Mouse (Mus musculus): ENCODE results near the gene Arhgap20. TPM values are rescaled to one million over a fixed set of nuclear protein-coding genes. Genes with fewer than 3 reads are reported as not detected.

The Arhgap20 gene
- 1.6 and 1.9 TPM in 2 replicates for polyA plus RNA-seq (2015; fragmentation: Nextera tagmentation; extraction: Ambion mirVana)

GRCm38 (mm10) chr9:51764921-51765416 lies at the start of gene Arhgap20:
TSS of gene Arhgap20 (plus strand) at chr9:51765337.
- Histone ChIP-seq H3K4me1 (replicated peaks; ENCODE audit: control insufficient read depth, insufficient read depth) (no peaks in the 10 kb centered on the region), H3K4me3 (ENCODE audit: low read depth, low read length) (peak within 1 kb of the TSS; percentile 69), H3K36me3 (ENCODE audit: control insufficient read depth, insufficient read depth, low read length) (no peaks in the 10 kb centered on the region), H3K4me2 (replicated peaks; ENCODE audit: low read depth) (peak within 1 kb of the TSS; percentile 99), H3K27me3 (ENCODE audit: control insufficient read depth, insufficient read depth, low read length) (0 out of 2 replicates have a peak, but pooled peaks cover 2% of the 10 kb centered on the region), H3K27ac (replicated peaks) (peak within 1 kb of the TSS; percentile 56), H3K9me3 (ENCODE audit: control insufficient read depth, low read length) (no peaks in the 10 kb centered on the region), H3K9ac (ENCODE audit: low read length) (peak within 1 kb of the TSS; percentile 61)
- ATAC-seq (ENCODE audit: low FRiP score, low TSS enrichment) (peak; percentile 94), DNase-seq (ENCODE audit: low spot score) (peak; percentile 86)
- WGBS = under 1% methylated on average over 67 of the region's 77 CpGs
- TF ChIP-seq EP300 (optimal IDR thresholded peaks at IDR 0.05) (no peak), CTCF (IDR thresholded peaks at IDR 0.05; ENCODE audit: low read depth) (no peak)

GRCm38 (mm10) chr9:51718793-51719192 lies 46.3 kb upstream of the Arhgap20 start:
- no peaks in the 10 kb centered on the region for H3K27me3 ChIP-seq (ENCODE audit: control insufficient read depth, insufficient read depth, low read length)
- ATAC-seq (ENCODE audit: low FRiP score, low TSS enrichment) (no peak), DNase-seq (ENCODE audit: low spot score) (no peak)
- H3K9ac ChIP-seq (ENCODE audit: low read length) = no peak overlapping the region
- TF ChIP-seq EP300 (optimal IDR thresholded peaks at IDR 0.05) = no peak
- no peak for TF ChIP-seq CTCF (IDR thresholded peaks at IDR 0.05; ENCODE audit: low read depth)
- H3K4me1 ChIP-seq (replicated peaks; ENCODE audit: control insufficient read depth, insufficient read depth) = no peaks in the 10 kb centered on the region
- no peak overlapping the region for H3K27ac ChIP-seq (replicated peaks)
- no peak overlapping the region for H3K4me3 ChIP-seq (ENCODE audit: low read depth, low read length)
- no peaks in the 10 kb centered on the region for H3K9me3 ChIP-seq (ENCODE audit: control insufficient read depth, low read length)
- H3K36me3 ChIP-seq (ENCODE audit: control insufficient read depth, insufficient read depth, low read length) = no peaks in the 10 kb centered on the region
- no peak overlapping the region for H3K4me2 ChIP-seq (replicated peaks; ENCODE audit: low read depth)
- WGBS = 72% methylated on average over 3 of the region's 3 CpGs

- peaks cover 4% of the 10 kb centered on the region; the same call in 1 of the 2 replicates for H3K4me1 ChIP-seq (replicated peaks; ENCODE audit: control insufficient read depth, insufficient read depth)
- DNase-seq (ENCODE audit: low spot score) = peak; percentile 24
- H3K4me3 ChIP-seq (ENCODE audit: low read depth, low read length) = no peak overlapping the region
- no peaks in the 10 kb centered on the region for H3K27me3 ChIP-seq (ENCODE audit: control insufficient read depth, insufficient read depth, low read length)
- no peaks in the 10 kb centered on the region for H3K36me3 ChIP-seq (ENCODE audit: control insufficient read depth, insufficient read depth, low read length)
- H3K4me2 ChIP-seq (replicated peaks; ENCODE audit: low read depth) = no peak overlapping the region
- ATAC-seq (ENCODE audit: low FRiP score, low TSS enrichment) = no peak
- H3K27ac ChIP-seq (replicated peaks) = peak overlapping the region; percentile 46; the same call in 1 of the 2 replicates
- no peak overlapping the region for H3K9ac ChIP-seq (ENCODE audit: low read length)
- no peaks in the 10 kb centered on the region for H3K9me3 ChIP-seq (ENCODE audit: control insufficient read depth, low read length)
- 7% methylated on average over 6 of the region's 6 CpGs for WGBS
- TF ChIP-seq EP300 (optimal IDR thresholded peaks at IDR 0.05) (no peak), CTCF (IDR thresholded peaks at IDR 0.05; ENCODE audit: low read depth) (no peak)
Observed at GRCm38 (mm10) chr9:51727960-51728359, 37.2 kb upstream of the Arhgap20 start.

GRCm38 (mm10) chr9:51735180-51736034 lies 29.7 kb upstream of the Arhgap20 start:
- Histone ChIP-seq H3K4me2 (replicated peaks; ENCODE audit: low read depth) (no peak overlapping the region), H3K9me3 (ENCODE audit: control insufficient read depth, low read length) (no peaks in the 10 kb centered on the region), H3K9ac (ENCODE audit: low read length) (no peak overlapping the region), H3K27me3 (ENCODE audit: control insufficient read depth, insufficient read depth, low read length) (no peaks in the 10 kb centered on the region), H3K4me3 (ENCODE audit: low read depth, low read length) (no peak overlapping the region), H3K36me3 (ENCODE audit: control insufficient read depth, insufficient read depth, low read length) (no peaks in the 10 kb centered on the region), H3K27ac (replicated peaks) (no peak overlapping the region), H3K4me1 (replicated peaks; ENCODE audit: control insufficient read depth, insufficient read depth) (no peaks in the 10 kb centered on the region)
- no peak for TF ChIP-seq EP300 (optimal IDR thresholded peaks at IDR 0.05)
- no peak for TF ChIP-seq CTCF (IDR thresholded peaks at IDR 0.05; ENCODE audit: low read depth)
- ATAC-seq (ENCODE audit: low FRiP score, low TSS enrichment) = no peak
- no peak for DNase-seq (ENCODE audit: low spot score)
- 38% methylated on average over 9 of the region's 9 CpGs for WGBS

GRCm38 (mm10) chr9:51736750-51737368 lies 28.3 kb upstream of the Arhgap20 start:
- no peak overlapping the region for H3K4me3 ChIP-seq (ENCODE audit: low read depth, low read length)
- no peaks in the 10 kb centered on the region for H3K36me3 ChIP-seq (ENCODE audit: control insufficient read depth, insufficient read depth, low read length)
- H3K27ac ChIP-seq (replicated peaks) = no peak overlapping the region
- whole genome bisulfite sequencing = 65% methylated on average over 5 of the region's 5 CpGs
- H3K4me1 ChIP-seq (replicated peaks; ENCODE audit: control insufficient read depth, insufficient read depth) = no peaks in the 10 kb centered on the region
- no peaks in the 10 kb centered on the region for H3K27me3 ChIP-seq (ENCODE audit: control insufficient read depth, insufficient read depth, low read length)
- no peak overlapping the region for H3K4me2 ChIP-seq (replicated peaks; ENCODE audit: low read depth)
- TF ChIP-seq CTCF (IDR thresholded peaks at IDR 0.05; ENCODE audit: low read depth) (no peak), EP300 (optimal IDR thresholded peaks at IDR 0.05) (no peak)
- DNase-seq (ENCODE audit: low spot score) (no peak), ATAC-seq (ENCODE audit: low FRiP score, low TSS enrichment) (no peak)
- no peaks in the 10 kb centered on the region for H3K9me3 ChIP-seq (ENCODE audit: control insufficient read depth, low read length)
- no peak overlapping the region for H3K9ac ChIP-seq (ENCODE audit: low read length)

Measured in stomach, postnatal 0 days (tissue).